Mouse (Mus musculus) cerebellum, adult 8-10 months (tissue): ENCODE measurements at regions not wholly inside any gene's neighbourhood (a gene's known extent, or its start where the extent isn't known, plus 50 kb on each side); places are given as distances from the start of the nearest gene placed in this dataset.

Experiments
- DNase-seq: peaks from one replicate; pipeline ENCODE4 v3.0.0; 2022

- DNase-seq: no peak
These were observed 113.6 kb upstream of the Armc2 start for GRCm38 (mm10) chr10:42131798-42132197.

- no peak for DNase-seq
These were observed 113.1 kb upstream of the Armc2 start for GRCm38 (mm10) chr10:42131298-42131697.

- no peak for DNase-seq
These were observed 109.7 kb upstream of the Armc2 start for GRCm38 (mm10) chr10:42127865-42128419.

- no peak for DNase-seq
These were observed 108.6 kb upstream of the Armc2 start for GRCm38 (mm10) chr10:42126816-42127215.

GRCm38 (mm10) chr10:42122768-42123635 lies 104.8 kb upstream of the Armc2 start:
- no peak for DNase-seq

- no peak for DNase-seq
These were observed 103.7 kb upstream of the Armc2 start for GRCm38 (mm10) chr10:42121984-42122383.

GRCm38 (mm10) chr10:42119326-42119725 lies 101.1 kb upstream of the Armc2 start:
- peak; percentile 55 for DNase-seq

GRCm38 (mm10) chr10:42118361-42119188 lies 100.3 kb upstream of the Armc2 start:
- peak; percentile 94 for DNase-seq

- DNase-seq: peak; percentile 42
These were observed 99.3 kb upstream of the Armc2 start for GRCm38 (mm10) chr10:42117523-42117922.

- no peak for DNase-seq
These were observed 97.7 kb upstream of the Armc2 start for GRCm38 (mm10) chr10:42115920-42116298.

- DNase-seq: no peak
These were observed 97.1 kb upstream of the Armc2 start for GRCm38 (mm10) chr10:42115224-42115919.

- DNase-seq: no peak
These were observed 92.5 kb upstream of the Armc2 start for GRCm38 (mm10) chr10:42110704-42111103.

GRCm38 (mm10) chr10:42108294-42109014 lies 90.2 kb upstream of the Armc2 start:
- DNase-seq: no peak

- no peak for DNase-seq
These were observed 89.4 kb upstream of the Armc2 start for GRCm38 (mm10) chr10:42107437-42108293.

- no peak for DNase-seq
These were observed 88.4 kb upstream of the Armc2 start for GRCm38 (mm10) chr10:42106611-42107010.

GRCm38 (mm10) chr10:42105083-42105482 lies 86.8 kb upstream of the Armc2 start:
- DNase-seq: no peak

GRCm38 (mm10) chr10:42102320-42102719 lies 84.1 kb upstream of the Armc2 start:
- DNase-seq: no peak

GRCm38 (mm10) chr10:42101096-42101495 lies 82.9 kb upstream of the Armc2 start:
- DNase-seq: no peak

- DNase-seq: no peak
These were observed 78.7 kb upstream of the Armc2 start for GRCm38 (mm10) chr10:42096924-42097323.

GRCm38 (mm10) chr10:42095986-42096385 lies 77.7 kb upstream of the Armc2 start:
- DNase-seq: no peak

GRCm38 (mm10) chr10:42094274-42095000 lies 76.2 kb upstream of the Armc2 start:
- DNase-seq: no peak
